Mouse (Mus musculus) MEL (cell line): ENCODE data around the gene Daam1. TPM values are rescaled to one million over a fixed set of nuclear protein-coding genes. Genes with fewer than 3 reads are reported as not detected.

Source experiments
- DNase-seq: peaks from one replicate; pipeline ENCODE4 v3.0.0; 2011; ENCODE audit warnings: low read depth, low spot score
- H3K27ac ChIP-seq: 2 replicates; pipeline ENCODE4 v1.5.1; 2012; ENCODE audit warnings: low read depth, mild to moderate bottlenecking, control low read depth, low read length, moderate library complexity; ENCODE audit not compliant: control insufficient read depth
- H3K27me3 ChIP-seq, 2 experiments: fragments of 150-350 bp in 1 of 2; sonication (generic) in 1 of 2; 2 replicates each; pipeline ENCODE4 v1.6.1; 2012; ENCODE audit warnings: low read length in 2 of 2, mild to moderate bottlenecking in 2 of 2, improper control_type of control experiment in 1 of 2, moderate library complexity in 1 of 2; ENCODE audit not compliant: insufficient read depth in 2 of 2, control insufficient read depth in 1 of 2
- H3K36me3 ChIP-seq, 2 experiments: 2 replicates each; pipeline ENCODE4 v1.6.1; 2012 to 2014; ENCODE audit warnings: low read length in 2 of 2, improper control_type of control experiment in 1 of 2, inconsistent platforms in 1 of 2, mild to moderate bottlenecking in 1 of 2; ENCODE audit not compliant: insufficient read depth in 2 of 2, control insufficient read depth in 1 of 2
- H3K4me1 ChIP-seq, 2 experiments: fragments of 150-350 bp in 1 of 2; sonication (generic) in 1 of 2; 2 replicates each; pipeline ENCODE4 v1.6.1; 2012; ENCODE audit warnings: low read length in 2 of 2, improper control_type of control experiment in 1 of 2, mild to moderate bottlenecking in 1 of 2; ENCODE audit not compliant: insufficient read depth in 2 of 2, control insufficient read depth in 1 of 2
- H3K4me3 ChIP-seq, 2 experiments: fragments of 150-350 bp in 1 of 2; sonication (generic) in 1 of 2; 2 replicates each; pipeline ENCODE4 v1.5.1; 2012; ENCODE audit warnings: low read depth in 2 of 2, low read length in 2 of 2, mild to moderate bottlenecking in 2 of 2, moderate library complexity in 2 of 2, control low read depth in 1 of 2, improper control_type of control experiment in 1 of 2; ENCODE audit not compliant: control insufficient read depth in 1 of 2, insufficient read depth in 1 of 2
- H3K79me2 ChIP-seq: 2 replicates; pipeline ENCODE4 v1.6.1; 2012; ENCODE audit warnings: mild to moderate bottlenecking, low read length, moderate library complexity; ENCODE audit not compliant: control insufficient read depth, poor library complexity, insufficient read depth
- H3K9ac ChIP-seq: 2 replicates; pipeline ENCODE4 v1.6.1; 2012; ENCODE audit warnings: low read depth, mild to moderate bottlenecking, control low read depth, low read length, moderate library complexity; ENCODE audit not compliant: control insufficient read depth, poor library complexity, severe bottlenecking
- H3K9me3 ChIP-seq: fragments of 150-350 bp; sonication (generic); replicated peaks from 2 replicates; pipeline ENCODE4 v1.6.1; 2012; ENCODE audit warnings: mild to moderate bottlenecking, low read length, improper control_type of control experiment, moderate library complexity; ENCODE audit not compliant: insufficient read depth
- BHLHE40 ChIP-seq: IDR thresholded peaks from 2 replicates; pipeline ENCODE4 v1.6.1; 2012; ENCODE audit warnings: low read depth, mild to moderate bottlenecking, inconsistent platforms, low read length, improper control_type of control experiment, borderline replicate concordance
- CHD1 ChIP-seq: IDR thresholded peaks from 2 replicates; pipeline ENCODE4 v1.6.1; 2012; ENCODE audit warnings: low read depth, mild to moderate bottlenecking, inconsistent platforms, low read length, improper control_type of control experiment
- CTCF ChIP-seq, 3 experiments: IDR thresholded peaks in 2 of 3; conservative IDR thresholded peaks in 1 of 3; 2 replicates each; pipeline ENCODE4 v1.5.1; 2011 to 2012; ENCODE audit warnings: low read length in 3 of 3, low read depth in 2 of 3, mild to moderate bottlenecking in 2 of 3, improper control_type of control experiment in 1 of 3, inconsistent platforms in 1 of 3, mixed read lengths in 1 of 3, moderate library complexity in 1 of 3; ENCODE audit not compliant: control insufficient read depth in 1 of 3, insufficient read depth in 1 of 3, poor library complexity in 1 of 3, severe bottlenecking in 1 of 3
- E2F4 ChIP-seq: IDR thresholded peaks from 2 replicates; pipeline ENCODE4 v1.6.1; 2011; ENCODE audit warnings: low read depth, low read length, improper control_type of control experiment, borderline replicate concordance
- GABPA ChIP-seq: IDR thresholded peaks from 2 replicates; pipeline ENCODE4 v1.6.1; 2012; ENCODE audit warnings: low read depth, mild to moderate bottlenecking, inconsistent platforms, low read length, improper control_type of control experiment, moderate library complexity
- GATA1 ChIP-seq: IDR thresholded peaks from 2 replicates; pipeline ENCODE4 v1.6.1; 2011; ENCODE audit warnings: low read depth, low read length, improper control_type of control experiment
- HCFC1 ChIP-seq: IDR thresholded peaks from 2 replicates; pipeline ENCODE4 v1.6.1; 2012; ENCODE audit warnings: low read depth, mild to moderate bottlenecking, inconsistent platforms, low read length, improper control_type of control experiment, moderate library complexity
- JUND ChIP-seq: IDR thresholded peaks from 2 replicates; pipeline ENCODE4 v1.6.1; 2011; ENCODE audit warnings: low read depth, mild to moderate bottlenecking, improper control_type of control experiment, low read length
- MAFK ChIP-seq: IDR thresholded peaks from 2 replicates; pipeline ENCODE4 v1.6.1; 2011; ENCODE audit warnings: low read depth, mild to moderate bottlenecking, low read length, improper control_type of control experiment, borderline replicate concordance
- MAX ChIP-seq: IDR thresholded peaks from 2 replicates; pipeline ENCODE4 v1.6.1; 2011; ENCODE audit warnings: low read length, improper control_type of control experiment
- MYC ChIP-seq: IDR thresholded peaks from 2 replicates; pipeline ENCODE4 v1.6.1; 2011; ENCODE audit warnings: low read depth, mild to moderate bottlenecking, low read length, improper control_type of control experiment, moderate library complexity
- NRF1 ChIP-seq: IDR thresholded peaks from 2 replicates; pipeline ENCODE4 v1.6.1; 2014; ENCODE audit warnings: low read depth, mild to moderate bottlenecking, inconsistent platforms, low read length, improper control_type of control experiment, moderate library complexity; ENCODE audit not compliant: poor library complexity, insufficient read depth, severe bottlenecking
- RAD21 ChIP-seq: IDR thresholded peaks from 2 replicates; pipeline ENCODE4 v1.6.1; 2011; ENCODE audit warnings: mild to moderate bottlenecking, low read depth, low read length, improper control_type of control experiment
- RCOR1 ChIP-seq: IDR thresholded peaks from 2 replicates; pipeline ENCODE4 v1.6.1; 2012; ENCODE audit warnings: low read depth, mild to moderate bottlenecking, inconsistent platforms, low read length, improper control_type of control experiment
- SIN3A ChIP-seq: IDR thresholded peaks from 2 replicates; pipeline ENCODE4 v1.6.1; 2012; ENCODE audit warnings: low read length, improper control_type of control experiment, inconsistent platforms
- TBP ChIP-seq: IDR thresholded peaks from 2 replicates; pipeline ENCODE4 v1.8.0; 2011; ENCODE audit warnings: low read depth, low read length, improper control_type of control experiment
- UBTF ChIP-seq: IDR thresholded peaks from 2 replicates; pipeline ENCODE4 v1.6.1; 2012; ENCODE audit warnings: low read depth, mild to moderate bottlenecking, inconsistent platforms, low read length, improper control_type of control experiment, moderate library complexity, borderline replicate concordance; ENCODE audit not compliant: insufficient read depth
- ZMIZ1 ChIP-seq: IDR thresholded peaks from 2 replicates; pipeline ENCODE4 v1.6.1; 2012; ENCODE audit warnings: low read depth, mild to moderate bottlenecking, inconsistent platforms, low read length, improper control_type of control experiment, moderate library complexity
- ZNF384 ChIP-seq: IDR thresholded peaks from 2 replicates; pipeline ENCODE4 v1.6.1; 2012; ENCODE audit warnings: low read depth, mild to moderate bottlenecking, inconsistent platforms, low read length, improper control_type of control experiment
- polyA plus RNA-seq, 2 experiments: library from polyadenylated mRNA; stranded (reverse) in 1 of 2; unstranded in 1 of 2; fragments of >175 nt in 1 of 2; fragments of >200 nt in 1 of 2; gene quantifications; 2 replicates each; pipeline versions ENCODE4 v1.2.1 to v1.2.4; 2012; ENCODE audit warnings: low replicate concordance in 2 of 2, low read depth in 1 of 2; ENCODE audit not compliant: insufficient read length in 2 of 2, insufficient read depth in 1 of 2, missing spikeins in 1 of 2
- total RNA-seq: library from RNA; depleted of rRNA; stranded (reverse); fragments of 300-350 nt; gene quantifications from 2 replicates; pipeline ENCODE4 v1.2.3, GENCODE M21; 2012

Daam1 gene
- total and polyA plus RNA-seq, 3 experiments, result 9.2 to 12.0 TPM; not detected in 1

GRCm38 (mm10) chr12:72005307-72005706, 174.4 kb downstream of the Daam1 start:
- Histone ChIP-seq H3K27me3 (no peaks in the 10 kb centered on the region), H3K4me1 (no peaks in the 10 kb centered on the region), H3K9me3 (no peaks in the 10 kb centered on the region), H3K36me3 (no peaks in the 10 kb centered on the region), H3K79me2 (no peaks in the 10 kb centered on the region), H3K9ac (no peak overlapping the region), H3K27ac (no peak overlapping the region), H3K4me3 (no peak overlapping the region)
- no peak for DNase-seq
- no peak for TF ChIP-seq JUND
- no peak for TF ChIP-seq CTCF (IDR thresholded peaks at IDR 0.05 in 2 of 3, conservative IDR thresholded peaks at IDR 0.05 in 1 of 3; ENCODE audit: control insufficient read depth in 1 of 3, insufficient read depth in 1 of 3, low read depth in 2 of 3, low read length in 3 of 3, poor library complexity in 1 of 3, severe bottlenecking in 1 of 3)
- no peak for TF ChIP-seq ZMIZ1
- no peak for TF ChIP-seq MAX
- TF ChIP-seq ZNF384, result no peak
- no peak for TF ChIP-seq HCFC1
- no peak for TF ChIP-seq SIN3A
- TF ChIP-seq UBTF, result no peak
- TF ChIP-seq BHLHE40, result no peak
- TF ChIP-seq RCOR1, result no peak
- no peak for TF ChIP-seq GABPA
- TF ChIP-seq TBP, result no peak
- TF ChIP-seq MAFK, result no peak
- TF ChIP-seq E2F4, result no peak
- no peak for TF ChIP-seq GATA1
- TF ChIP-seq MYC, result no peak
- no peak for TF ChIP-seq CHD1
- no peak for TF ChIP-seq RAD21
- TF ChIP-seq NRF1, result no peak

GRCm38 (mm10) chr12:72007656-72008055, 176.8 kb downstream of the Daam1 start:
- TF ChIP-seq HCFC1, result no peak
- no peak for TF ChIP-seq GABPA
- no peak for TF ChIP-seq JUND
- TF ChIP-seq, all 39 proteins: peak for 0
- Histone ChIP-seq H3K4me1 (no peaks in the 10 kb centered on the region), H3K9ac (no peak overlapping the region), H3K27me3 (no peaks in the 10 kb centered on the region), H3K79me2 (no peaks in the 10 kb centered on the region), H3K36me3 (no peaks in the 10 kb centered on the region), H3K9me3 (no peaks in the 10 kb centered on the region), H3K27ac (no peak overlapping the region), H3K4me3 (no peak overlapping the region)
- no peak for DNase-seq
